Mouse (Mus musculus) hindbrain, embryonic 10.5 days (tissue): ENCODE data around the gene Gm8909. TPM values are rescaled to one million over a fixed set of nuclear protein-coding genes. Genes with fewer than 3 reads are reported as not detected.
"Not testable (repeated sequence)": the region's sequence is repeated elsewhere in the genome, so short reads cannot be mapped to it uniquely, and the experiment has no call there.

Experiments
- DNase-seq: peaks from one replicate; pipeline ENCODE4 v3.0.0-alpha.2; 2017; ENCODE audit warnings: low spot score
- H3K27ac ChIP-seq: fragments of 300-500 bp; sonication (generic); 2 replicates; pipeline ENCODE4 v1.5.1; 2016; ENCODE audit warnings: mild to moderate bottlenecking, moderate library complexity
- H3K27me3 ChIP-seq: fragments of 300-500 bp; sonication (generic); 2 replicates; pipeline ENCODE4 v1.6.1; 2016; ENCODE audit warnings: mild to moderate bottlenecking; ENCODE audit not compliant: poor library complexity, insufficient read depth, severe bottlenecking
- H3K36me3 ChIP-seq: fragments of 300-500 bp; sonication (generic); 2 replicates; pipeline ENCODE4 v1.6.1; 2016; ENCODE audit warnings: mild to moderate bottlenecking, moderate library complexity
- H3K4me1 ChIP-seq: fragments of 300-500 bp; sonication (generic); replicated peaks from 2 replicates; pipeline ENCODE4 v1.6.1; 2016; ENCODE audit warnings: mild to moderate bottlenecking
- H3K4me3 ChIP-seq: fragments of 300-500 bp; sonication (generic); 2 replicates; pipeline ENCODE4 v1.5.1; 2016; ENCODE audit warnings: mild to moderate bottlenecking, moderate library complexity
- H3K9me3 ChIP-seq: fragments of 300-500 bp; sonication (generic); 2 replicates; pipeline ENCODE4 v1.6.1; 2016; ENCODE audit warnings: mild to moderate bottlenecking, moderate library complexity
- WGBS: fragments of 180-500 bp; shearing (Covaris S2); methylation state at CpG from one replicate; pipeline ENCODE4 v1.1.7; 2016; 5-methylcytosine and 5-hydroxymethylcytosine counted together
- polyA plus RNA-seq: library from polyadenylated mRNA; unstranded; fragments of >200 nt; fragmentation: Nextera tagmentation; extraction: Ambion mirVana; gene quantifications from 2 replicates; pipeline ENCODE4 v1.2.1, GENCODE M21; 2016

Gene Gm8909
- polyA plus RNA-seq, 1 experiment from 2014 or later, result 0.22 TPM

GRCm38 (mm10) chr17:36182212-36182611, 13.9 kb upstream of the Gm8909 start:
- 0 out of 2 replicates have a peak, but pooled peaks cover 3% of the 10 kb centered on the region for H3K4me1 ChIP-seq
- DNase-seq, result no peak
- WGBS, result 75% methylated on average over 12 of the region's 12 CpGs

GRCm38 (mm10) chr17:36179446-36179845, 11.1 kb upstream of the Gm8909 start:
- H3K36me3 ChIP-seq, H3K4me1 ChIP-seq, H3K27ac ChIP-seq, DNase-seq, H3K9me3 ChIP-seq: not testable (repeated sequence)
- peaks cover 58% of the 10 kb centered on the region for H3K27me3 ChIP-seq
- H3K4me3 ChIP-seq, result peak overlapping the region; percentile 48
- WGBS, result 16% methylated on average over 10 of the region's 10 CpGs

More at GRCm38 (mm10) chr17:36182212-36182611, 13.9 kb upstream of the Gm8909 start:
- Histone ChIP-seq H3K36me3 (no peaks in the 10 kb centered on the region), H3K4me3 (no peak overlapping the region), H3K27ac (no peak overlapping the region), H3K27me3 (peaks cover 76% of the 10 kb centered on the region), H3K9me3 (no peaks in the 10 kb centered on the region)

GRCm38 (mm10) chr17:36178938-36179337, 10.6 kb upstream of the Gm8909 start:
- H3K9me3 ChIP-seq, H3K27ac ChIP-seq, H3K4me1 ChIP-seq, H3K36me3 ChIP-seq: not testable (repeated sequence)
- DNase-seq, result peak; percentile 65
- H3K27me3 ChIP-seq, result peaks cover 56% of the 10 kb centered on the region
- WGBS, result under 1% methylated on average over 40 of the region's 40 CpGs
- peak overlapping the region; percentile 48 for H3K4me3 ChIP-seq

- H3K4me3 ChIP-seq, result not testable (repeated sequence)
- WGBS, result no CpG with 5 or more reads among the region's 2 CpGs
Measured at GRCm38 (mm10) chr17:36176132-36176531, 7.8 kb upstream of the Gm8909 start.

GRCm38 (mm10) chr17:36170287-36170814, 2.0 kb upstream of the Gm8909 start:
- Histone ChIP-seq H3K9me3 (no peaks in the 10 kb centered on the region), H3K27me3 (peaks cover 50% of the 10 kb centered on the region), H3K36me3 (no peaks in the 10 kb centered on the region), H3K27ac (no peak overlapping the region), H3K4me1 (peaks cover 11% of the 10 kb centered on the region; the same call in 1 of the 2 replicates), H3K4me3 (no peak overlapping the region)
- no peak for DNase-seq
- 61% methylated on average over 1 of the region's 1 CpGs for WGBS

More at GRCm38 (mm10) chr17:36176132-36176531, 7.8 kb upstream of the Gm8909 start:
- not testable (repeated sequence) for H3K27ac ChIP-seq, H3K9me3 ChIP-seq, DNase-seq, H3K36me3 ChIP-seq, H3K4me1 ChIP-seq
- H3K27me3 ChIP-seq, result peaks cover 31% of the 10 kb centered on the region

- Histone ChIP-seq H3K9me3 (no peaks in the 10 kb centered on the region), H3K27me3 (peaks cover 56% of the 10 kb centered on the region)
- no peak for DNase-seq
Measured at GRCm38 (mm10) chr17:36169753-36170152, 1.4 kb upstream of the Gm8909 start.

GRCm38 (mm10) chr17:36169094-36169493, 757 bp upstream of the Gm8909 start:
- not testable (repeated sequence) for H3K36me3 ChIP-seq, H3K27ac ChIP-seq, H3K4me3 ChIP-seq, DNase-seq, H3K9me3 ChIP-seq
- WGBS, result 25% methylated on average over 1 of the region's 1 CpGs
- Histone ChIP-seq H3K4me1 (peaks cover 11% of the 10 kb centered on the region; the same call in 1 of the 2 replicates), H3K27me3 (peaks cover 63% of the 10 kb centered on the region)

More at GRCm38 (mm10) chr17:36169753-36170152, 1.4 kb upstream of the Gm8909 start:
- Histone ChIP-seq H3K4me3 (no peak overlapping the region), H3K36me3 (no peaks in the 10 kb centered on the region), H3K27ac (no peak overlapping the region), H3K4me1 (peaks cover 11% of the 10 kb centered on the region; the same call in 1 of the 2 replicates)

- DNase-seq, result no peak
- Histone ChIP-seq H3K27me3 (peaks cover 79% of the 10 kb centered on the region), H3K36me3 (no peaks in the 10 kb centered on the region), H3K9me3 (no peaks in the 10 kb centered on the region), H3K4me1 (peaks cover 11% of the 10 kb centered on the region; the same call in 1 of the 2 replicates), H3K4me3 (peak overlapping the region; percentile 42), H3K27ac (no peak overlapping the region)
- WGBS, result 1% methylated on average over 51 of the region's 51 CpGs
Measured at GRCm38 (mm10) chr17:36167306-36168038, 865 bp downstream of the Gm8909 start.

GRCm38 (mm10) chr17:36166901-36167300, 1.4 kb downstream of the Gm8909 start:
- H3K36me3 ChIP-seq, DNase-seq, H3K4me3 ChIP-seq, H3K27ac ChIP-seq, H3K9me3 ChIP-seq: not testable (repeated sequence)
- peaks cover 85% of the 10 kb centered on the region for H3K27me3 ChIP-seq
- peaks cover 11% of the 10 kb centered on the region; the same call in 1 of the 2 replicates for H3K4me1 ChIP-seq
- WGBS, result 19% methylated on average over 2 of the region's 2 CpGs

- WGBS, result 2% methylated on average over 55 of the region's 56 CpGs
- peak; percentile 35 for DNase-seq
Measured at GRCm38 (mm10) chr17:36161129-36162051, 6.9 kb downstream of the Gm8909 start.

GRCm38 (mm10) chr17:36158264-36158663, 10.1 kb downstream of the Gm8909 start:
- not testable (repeated sequence) for DNase-seq, H3K36me3 ChIP-seq, H3K9me3 ChIP-seq, H3K27ac ChIP-seq
- Histone ChIP-seq H3K4me3 (peak overlapping the region; percentile 39; the same call in 1 of the 2 replicates), H3K4me1 (peaks cover 13% of the 10 kb centered on the region), H3K27me3 (peaks cover 98% of the 10 kb centered on the region)
- 9% methylated on average over 11 of the region's 11 CpGs for WGBS

More at GRCm38 (mm10) chr17:36161129-36162051, 6.9 kb downstream of the Gm8909 start:
- Histone ChIP-seq H3K27me3 (peaks cover 98% of the 10 kb centered on the region), H3K27ac (no peak overlapping the region), H3K36me3 (no peaks in the 10 kb centered on the region), H3K4me1 (peaks cover 13% of the 10 kb centered on the region), H3K9me3 (no peaks in the 10 kb centered on the region), H3K4me3 (peak overlapping the region; percentile 20)

- Histone ChIP-seq H3K4me3 (peak overlapping the region; percentile 39), H3K4me1 (peaks cover 13% of the 10 kb centered on the region), H3K27me3 (peaks cover 98% of the 10 kb centered on the region)
- not testable (repeated sequence) for H3K9me3 ChIP-seq, H3K27ac ChIP-seq, H3K36me3 ChIP-seq
- peak; percentile 44 for DNase-seq
- under 1% methylated on average over 36 of the region's 36 CpGs for WGBS
Measured at GRCm38 (mm10) chr17:36157782-36158181, 10.6 kb downstream of the Gm8909 start.
